Mouse (Mus musculus): ENCODE measurements at regions not wholly inside any gene's neighbourhood (a gene's known extent, or its start where the extent isn't known, plus 50 kb on each side); places are given as distances from the start of the nearest gene placed in this dataset.

DNA sequence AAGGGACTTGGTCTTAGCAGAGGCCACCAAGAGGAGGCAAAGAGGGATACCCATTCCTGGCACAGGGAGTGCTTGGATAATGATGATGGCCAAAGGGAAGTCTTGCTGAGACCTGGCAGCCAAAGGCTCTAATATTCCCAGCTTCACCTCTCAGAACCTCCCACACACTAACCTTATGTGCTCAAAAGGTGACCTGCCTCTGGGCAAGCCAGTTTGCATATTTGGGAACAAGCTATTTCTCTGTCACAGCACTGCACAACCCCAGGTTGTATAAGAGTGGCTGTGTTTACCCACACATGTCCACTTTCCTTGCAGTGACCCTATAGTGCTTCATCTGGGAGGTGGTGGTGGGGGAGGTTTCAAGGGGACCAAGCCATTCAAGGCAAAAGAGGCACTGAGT, 76.9 kb upstream of the Plekhg1 start:
- no peaks in the 10 kb centered on the region for H3K27me3 ChIP-seq (replicated peaks)
- no peaks in the 10 kb centered on the region for H3K36me3 ChIP-seq
- no peaks in the 10 kb centered on the region for H3K9me3 ChIP-seq
- H3K4me3 ChIP-seq (replicated peaks), result no peak overlapping the region
- H3K9ac ChIP-seq, result no peak overlapping the region
- no peak overlapping the region for H3K27ac ChIP-seq
- no peaks in the 10 kb centered on the region for H3K4me1 ChIP-seq (replicated peaks)
- no peak for ATAC-seq
- no peak overlapping the region for H3K4me2 ChIP-seq (replicated peaks)

DNA sequence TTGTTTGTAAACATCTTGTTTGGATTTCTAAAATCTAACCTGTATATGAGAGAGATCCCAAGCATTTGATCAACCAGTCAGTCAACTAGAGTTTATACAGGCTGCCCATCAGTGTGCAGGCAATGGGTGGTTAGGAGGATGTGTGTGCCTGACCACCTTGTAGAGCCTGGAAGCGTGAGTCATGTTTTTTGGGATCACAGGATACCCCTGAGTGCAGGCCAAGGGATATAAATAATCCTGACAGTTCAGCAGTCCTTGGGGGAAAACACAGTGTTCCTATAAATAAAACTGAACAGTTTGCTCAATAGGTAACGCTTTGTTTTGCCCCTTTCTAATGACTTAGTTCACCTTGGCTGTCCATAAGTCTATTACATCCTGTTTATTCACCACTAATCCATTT, 55.7 kb upstream of the Plekhg1 start:
- Histone ChIP-seq H3K9me3 (no peaks in the 10 kb centered on the region), H3K4me2 (replicated peaks) (no peak overlapping the region), H3K4me1 (replicated peaks) (no peaks in the 10 kb centered on the region), H3K4me3 (replicated peaks) (no peak overlapping the region), H3K27ac (no peak overlapping the region), H3K9ac (no peak overlapping the region), H3K27me3 (replicated peaks) (no peaks in the 10 kb centered on the region), H3K36me3 (no peaks in the 10 kb centered on the region)
- 42% methylated on average over 2 of the region's 2 CpGs for WGBS
- no peak for ATAC-seq
